Mouse (Mus musculus) Patski (cell line): ENCODE measurements at regions not wholly inside any gene's neighbourhood (a gene's known extent, or its start where the extent isn't known, plus 50 kb on each side); places are given as distances from the start of the nearest gene placed in this dataset.

Experiments used
- ATAC-seq: fragments of 100-300 bp; one replicate; pipeline ENCODE4 v1.8.0; 2021
- CTCF ChIA-PET: fragments of 350-600 bp; sonication (Branson Sonifier 250); formaldehyde crosslinking; loops from one replicate; lab custom pipeline; 2022; ENCODE audit warnings: inconsistent platforms; lab: Charles Lee
- POLR2A ChIA-PET: fragments of 350-600 bp; sonication (Branson Sonifier 250); formaldehyde crosslinking; loops from one replicate; lab custom pipeline; 2022; ENCODE audit warnings: antibody characterized with exemption, inconsistent platforms; lab: Charles Lee
- DNase-seq: peaks from one replicate; pipeline ENCODE4 v3.0.0-alpha.2; 2011; ENCODE audit warnings: low read depth, low spot score
- H3K27me3 ChIP-seq: fragments of 371-371 bp; one replicate; pipeline ENCODE4 v1.5.1; 2021
- CTCF ChIP-seq: fragments of 100-300 bp; IDR thresholded peaks from one replicate; pipeline ENCODE4 v1.5.1; 2021
- in situ Hi-C: fragments of 300-500 bp; cut with MboI; formaldehyde crosslinking; loops from 3 replicates; pipeline ENCODE4 v1.11.1; 2018; ENCODE audit warnings: low pct_unique_long_range_greater_than_20kb, mixed read lengths

DNA sequence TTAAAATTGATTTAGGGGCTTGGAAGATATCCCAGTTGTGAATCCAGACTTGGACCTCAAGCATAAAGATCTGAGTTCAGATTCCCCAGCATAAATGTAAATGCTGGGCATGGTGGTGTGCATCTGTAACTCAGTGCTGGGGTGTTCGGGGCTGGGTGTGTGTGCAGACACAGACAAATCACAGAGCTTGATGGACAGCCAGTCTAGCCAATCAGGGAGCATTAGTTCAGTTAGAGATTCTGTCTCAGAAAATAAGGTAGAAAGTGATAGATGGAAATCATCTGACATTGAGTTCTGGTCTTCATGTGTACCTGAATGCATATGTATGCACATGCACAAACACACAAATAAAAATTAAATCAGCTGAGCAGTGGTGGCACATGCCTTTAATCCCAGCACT, 147.0 kb upstream of the Id2 start:
- ChIA-PET CTCF (interaction anchor here (0.9 kb wide), 1 partner anchor 76 kb away, joined by 3 read pairs; no protein-coding TSS in a partner anchor), POLR2A (no interaction called here)
- DNase-seq (no peak), ATAC-seq (no peak)
- TF ChIP-seq CTCF = no peak
- in situ Hi-C loops = no loop called here
- no peaks in the 10 kb centered on the region for H3K27me3 ChIP-seq

DNA sequence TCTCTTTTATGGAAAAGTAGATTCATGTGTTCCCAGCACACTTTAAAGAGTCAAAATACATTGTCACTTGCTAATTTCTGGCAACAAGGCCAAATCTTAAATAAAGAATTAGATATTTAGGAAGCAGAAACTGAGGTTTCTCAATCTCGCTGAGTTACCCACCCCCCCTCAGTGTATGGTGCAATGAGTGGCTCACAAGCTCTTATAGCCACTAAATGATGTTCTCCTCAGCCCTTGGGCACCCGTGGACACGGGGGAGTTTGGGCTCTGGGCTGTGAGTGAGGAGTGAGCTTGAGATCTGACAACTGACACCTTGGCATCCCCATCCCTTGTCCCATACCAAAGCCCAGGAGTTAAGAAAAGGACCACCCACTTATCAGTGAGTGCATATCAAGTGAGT, 145.4 kb upstream of the Id2 start:
- ATAC-seq = no peak
- ChIA-PET CTCF (no interaction called here), POLR2A (no interaction called here)
- no peak for TF ChIP-seq CTCF
- H3K27me3 ChIP-seq = no peaks in the 10 kb centered on the region
- in situ Hi-C loops = no loop called here
- no peak for DNase-seq

DNA sequence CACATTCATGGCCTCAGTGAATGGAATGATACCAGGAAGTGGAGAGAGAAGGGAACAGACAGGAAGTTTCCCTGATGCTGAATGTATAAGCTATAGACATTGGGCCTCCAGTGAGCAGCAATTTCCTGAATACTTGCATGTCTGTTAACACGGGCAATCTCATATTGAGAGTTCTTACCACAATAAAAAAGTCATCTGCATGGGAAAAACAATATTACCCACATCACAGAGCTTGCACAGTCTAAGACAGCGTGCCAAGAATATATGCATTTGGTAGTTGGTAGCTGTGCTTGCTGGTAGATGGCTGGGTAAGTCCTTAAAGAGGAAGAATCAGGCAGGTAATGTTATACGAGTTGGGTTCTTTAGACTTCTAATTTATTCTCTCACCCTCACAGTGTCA, 144.7 kb upstream of the Id2 start:
- in situ Hi-C loops = no loop called here
- DNase-seq = no peak
- POLR2A ChIA-PET = no interaction called here
- H3K27me3 ChIP-seq = no peaks in the 10 kb centered on the region
- no peak for TF ChIP-seq CTCF
- CTCF ChIA-PET = no interaction called here
- no peak for ATAC-seq

DNA sequence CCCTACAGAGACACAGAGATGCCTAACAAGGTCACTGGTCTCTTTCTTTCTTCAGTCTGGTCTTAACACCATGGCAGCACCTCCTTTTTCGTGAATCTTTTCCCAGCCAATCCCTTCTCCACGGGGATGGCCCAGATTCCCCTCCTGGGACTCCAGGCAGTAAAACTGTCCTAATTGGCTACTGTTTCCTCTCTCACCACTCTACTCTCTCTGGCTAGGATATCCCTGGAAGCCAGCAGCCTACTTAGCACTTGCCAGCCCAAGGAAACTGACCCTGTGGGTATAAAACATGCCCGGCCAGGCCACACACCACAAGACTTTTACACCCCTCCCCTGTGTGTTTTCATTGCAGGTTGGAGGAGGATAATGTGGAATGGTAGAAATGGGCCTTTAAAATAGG, 143.9 kb upstream of the Id2 start:
- no peak for TF ChIP-seq CTCF
- in situ Hi-C loops = no loop called here

DNA sequence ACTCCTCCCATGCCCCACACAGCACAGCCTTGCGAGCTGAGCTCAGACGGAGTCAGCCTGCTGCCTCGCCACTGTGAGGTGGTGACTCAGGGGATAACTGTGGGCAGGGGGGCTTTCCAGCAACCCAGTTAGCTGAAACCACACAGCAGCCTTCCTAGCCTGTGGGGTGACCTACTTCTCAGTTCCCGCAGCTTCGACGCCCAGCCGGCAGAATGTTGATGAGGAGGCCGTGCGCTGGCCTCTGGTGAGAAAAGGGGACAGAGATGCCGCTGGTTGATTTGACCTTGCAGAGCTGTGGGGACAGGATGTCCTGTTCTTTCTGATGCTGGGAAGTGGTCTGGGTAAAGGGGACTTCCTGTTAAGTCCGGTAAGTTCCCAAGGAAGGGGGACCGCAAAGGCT, 143.2 kb upstream of the Id2 start:
- H3K27me3 ChIP-seq = no peaks in the 10 kb centered on the region
- ChIA-PET CTCF (no interaction called here), POLR2A (no interaction called here)
- in situ Hi-C loops = no loop called here
- TF ChIP-seq CTCF = no peak
- DNase-seq = peak; percentile 35
- ATAC-seq = peak; percentile 26

More for the DNA sequence above, 143.9 kb upstream of the Id2 start:
- no peaks in the 10 kb centered on the region for H3K27me3 ChIP-seq
- POLR2A ChIA-PET = no interaction called here
- CTCF ChIA-PET = no interaction called here
- DNase-seq (no peak), ATAC-seq (no peak)

DNA sequence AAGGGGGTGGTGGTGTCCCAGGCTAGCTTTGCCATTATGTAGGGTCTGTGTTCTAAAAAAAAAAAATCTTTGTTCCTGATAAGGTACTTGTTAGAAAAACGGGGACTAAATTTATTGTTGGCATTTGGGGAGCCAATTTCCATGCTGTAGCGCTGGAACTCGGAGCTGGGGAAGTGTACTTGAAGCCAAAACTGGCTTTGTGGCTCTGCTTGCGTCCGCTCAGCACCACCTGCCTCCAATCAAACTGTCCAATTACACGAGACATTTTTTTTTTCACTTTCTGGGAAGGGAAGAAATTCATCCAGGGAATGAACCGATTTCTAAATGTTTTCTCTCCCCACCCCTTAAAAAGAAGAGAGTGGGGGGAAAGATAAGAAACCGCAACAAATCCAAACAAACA, 138.1 kb upstream of the Id2 start:
- DNase-seq (no peak), ATAC-seq (no peak)
- no peaks in the 10 kb centered on the region for H3K27me3 ChIP-seq
- ChIA-PET CTCF (interaction anchor here (1.7 kb wide), 1 partner anchor 21 kb away, joined by 3 read pairs; no protein-coding TSS in a partner anchor), POLR2A (no interaction called here)
- TF ChIP-seq CTCF = no peak
- in situ Hi-C loops = no loop called here

DNA sequence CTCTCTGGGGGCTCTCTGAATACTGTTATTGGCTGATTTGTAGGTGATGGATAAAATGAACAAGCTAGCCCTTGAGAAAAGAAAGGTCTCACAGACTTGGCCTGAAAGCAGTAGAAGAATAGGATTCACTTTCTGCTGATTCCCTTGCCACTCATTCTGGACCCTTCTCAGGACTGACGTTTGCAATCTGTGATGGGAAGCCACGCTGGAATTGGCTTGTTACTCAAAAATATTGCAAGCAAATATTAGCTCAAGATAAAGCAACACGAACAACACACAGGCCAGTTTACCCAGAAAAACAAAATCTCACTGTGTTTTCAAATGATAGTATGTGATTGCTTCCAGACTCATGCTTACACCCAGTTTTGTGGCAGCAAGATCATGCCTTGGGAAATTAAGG, 137.7 kb upstream of the Id2 start:
- in situ Hi-C loops = no loop called here
- CTCF ChIA-PET = interaction anchor here (1.7 kb wide), 1 partner anchor 21 kb away, joined by 3 read pairs; no protein-coding TSS in a partner anchor
- POLR2A ChIA-PET = no interaction called here
- no peak for DNase-seq
- H3K27me3 ChIP-seq = no peaks in the 10 kb centered on the region
- TF ChIP-seq CTCF = no peak
- ATAC-seq = no peak

DNA sequence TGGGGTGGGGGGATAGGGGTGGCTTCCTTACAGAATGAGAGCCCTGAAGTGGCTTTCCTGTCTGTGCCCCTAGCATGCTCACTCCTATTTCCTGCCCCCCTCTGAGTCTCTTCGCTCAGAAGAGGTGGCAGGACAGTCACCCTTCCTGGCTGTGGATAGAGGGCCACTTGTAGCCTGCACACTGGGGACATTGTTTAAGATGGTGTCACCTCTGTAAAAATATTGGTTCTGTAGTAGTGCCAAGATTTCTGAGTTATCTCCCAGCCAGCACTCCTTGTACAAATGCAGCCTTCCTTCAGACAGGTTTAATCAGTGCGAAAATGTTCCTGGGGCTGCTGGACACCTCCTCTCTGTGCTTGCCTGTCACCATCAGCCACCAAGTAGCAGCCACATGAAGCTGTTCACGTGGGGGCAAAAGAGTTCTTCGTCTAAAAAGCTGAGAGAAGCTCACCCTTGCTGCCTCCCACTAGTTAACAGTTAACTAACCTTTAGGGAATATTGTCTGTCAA, 136.1 kb upstream of the Id2 start:
- ChIA-PET POLR2A (no interaction called here), CTCF (no interaction called here)
- DNase-seq (no peak), ATAC-seq (no peak)
- no peak for TF ChIP-seq CTCF
- no peaks in the 10 kb centered on the region for H3K27me3 ChIP-seq
- in situ Hi-C loops = no loop called here

DNA sequence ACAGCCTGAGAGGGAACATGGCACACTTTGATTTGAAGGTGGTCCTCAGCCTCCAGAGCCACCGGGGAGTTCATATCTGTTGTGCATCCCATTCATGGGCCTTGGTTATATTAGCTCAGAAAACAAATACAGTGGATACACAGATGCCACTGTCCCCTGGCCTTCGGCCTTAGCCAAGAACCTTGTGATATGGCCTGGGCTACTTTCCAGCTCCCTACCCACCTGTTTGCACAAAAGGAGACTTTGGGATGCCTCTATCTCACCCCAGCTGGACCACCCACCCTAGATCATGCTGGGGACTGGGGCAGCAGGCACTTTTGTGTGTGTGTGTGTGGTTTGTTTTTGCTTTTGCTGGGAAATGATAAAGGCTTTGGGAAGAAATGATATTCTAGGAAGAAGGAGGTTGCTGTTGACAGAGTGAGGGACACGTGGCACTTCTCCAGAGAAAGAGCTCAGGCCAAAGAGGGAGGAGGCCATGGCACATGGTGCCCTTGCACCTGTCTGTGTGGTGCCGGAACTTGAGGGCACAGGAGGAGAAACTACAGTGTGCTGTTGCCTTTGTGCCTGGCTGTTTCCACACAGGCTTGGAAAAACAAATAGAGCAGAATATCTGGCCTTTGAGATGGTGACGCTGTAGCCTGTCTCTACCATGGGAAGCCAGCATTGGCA, 135.6 kb upstream of the Id2 start:
- in situ Hi-C loops = no loop called here
- H3K27me3 ChIP-seq = no peaks in the 10 kb centered on the region
- TF ChIP-seq CTCF = no peak
- ChIA-PET POLR2A (interaction anchor here (0.7 kb wide), 1 partner anchor 658 kb away, joined by 3 read pairs; no protein-coding TSS in a partner anchor), CTCF (no interaction called here)
- ATAC-seq (no peak), DNase-seq (no peak)

DNA sequence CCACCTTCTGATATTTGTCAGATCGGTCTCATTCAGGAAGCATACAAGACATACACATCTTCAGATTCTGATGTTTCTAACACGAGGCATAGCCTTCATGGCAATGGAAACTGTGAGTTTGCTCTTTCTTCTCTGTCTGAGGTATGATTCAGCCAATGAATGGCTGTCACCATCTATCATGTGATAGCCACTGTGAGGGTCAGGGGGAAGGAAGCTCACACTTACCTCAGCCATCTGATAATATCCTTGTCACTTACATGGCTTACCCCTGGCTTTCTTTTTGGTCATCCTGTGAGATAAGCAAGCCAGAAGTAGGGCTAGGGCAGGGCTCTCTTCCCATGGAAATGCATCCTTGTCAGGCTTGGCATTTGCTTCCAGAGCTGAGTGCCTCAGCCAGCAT, 131.8 kb upstream of the Id2 start:
- ChIA-PET POLR2A (no interaction called here), CTCF (interaction anchor here (1.8 kb wide), 1 partner anchor 69 kb away, joined by 4 read pairs; no protein-coding TSS in a partner anchor)
- no peaks in the 10 kb centered on the region for H3K27me3 ChIP-seq
- in situ Hi-C loops = no loop called here
- no peak for TF ChIP-seq CTCF
- ATAC-seq (no peak), DNase-seq (no peak)

DNA sequence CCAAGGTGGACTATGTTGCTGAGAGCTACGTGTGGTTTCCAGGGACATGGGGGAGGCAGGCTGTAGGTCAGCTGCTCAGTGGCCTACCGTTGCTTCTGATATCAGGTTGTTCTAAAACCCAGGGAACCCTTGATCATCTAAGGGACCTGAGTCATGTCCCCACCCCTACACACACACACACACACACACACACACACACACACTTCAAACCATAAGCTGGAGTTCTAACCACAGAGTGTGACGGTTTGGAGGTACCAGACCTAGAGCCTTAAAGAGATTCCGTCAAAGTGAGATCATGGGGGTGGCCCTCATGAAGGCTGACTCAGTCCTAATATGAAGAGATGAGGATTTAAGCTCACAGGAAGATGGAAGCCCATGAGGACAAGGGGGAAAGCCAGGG, 130.8 kb upstream of the Id2 start:
- no peaks in the 10 kb centered on the region for H3K27me3 ChIP-seq
- POLR2A ChIA-PET = interaction anchor here (0.5 kb wide), 1 partner anchor 649 kb away, joined by 3 read pairs; no protein-coding TSS in a partner anchor
- CTCF ChIA-PET = interaction anchor here (1.8 kb wide), 1 partner anchor 70 kb away, joined by 4 read pairs; no protein-coding TSS in a partner anchor
- ATAC-seq = no peak
- TF ChIP-seq CTCF = no peak
- in situ Hi-C loops = no loop called here
- no peak for DNase-seq
